Mouse (Mus musculus): ENCODE measurements around the gene Clgn. TPM values are rescaled to one million over a fixed set of nuclear protein-coding genes. Genes with fewer than 3 reads are reported as not detected.

The Clgn gene
- polyA plus RNA-seq, 1 experiment from 2014 or later, result 13.2 TPM

GRCm38 (mm10) chr8:83437077-83437476, 47.4 kb downstream of the Clgn start:
- 88% methylated on average over 1 of the region's 1 CpGs for WGBS
- no peak overlapping the region for H3K4me3 ChIP-seq (replicated peaks; ENCODE audit: low read length)
- H3K4me1 ChIP-seq (replicated peaks; ENCODE audit: control insufficient read depth, insufficient read depth, low read length), result peaks cover 21% of the 10 kb centered on the region
- DNase-seq (ENCODE audit: low spot score), result no peak
- no peaks in the 10 kb centered on the region for H3K27me3 ChIP-seq (ENCODE audit: control insufficient read depth, insufficient read depth, low read length)
- H3K9me3 ChIP-seq (ENCODE audit: control insufficient read depth, low read length), result no peaks in the 10 kb centered on the region
- H3K4me2 ChIP-seq (replicated peaks), result no peak overlapping the region
- ATAC-seq (ENCODE audit: low FRiP score), result no peak
- H3K9ac ChIP-seq, result no peak overlapping the region
- H3K36me3 ChIP-seq (replicated peaks; ENCODE audit: control insufficient read depth, insufficient read depth), result peaks cover 43% of the 10 kb centered on the region
- H3K27ac ChIP-seq, result no peak overlapping the region

GRCm38 (mm10) chr8:83441656-83442242, 52.1 kb downstream of the Clgn start:
- Histone ChIP-seq H3K4me1 (replicated peaks; ENCODE audit: control insufficient read depth, insufficient read depth, low read length) (peaks cover 21% of the 10 kb centered on the region), H3K36me3 (replicated peaks; ENCODE audit: control insufficient read depth, insufficient read depth) (peaks cover 17% of the 10 kb centered on the region), H3K4me2 (replicated peaks) (peak overlapping the region; percentile 80), H3K27me3 (ENCODE audit: control insufficient read depth, insufficient read depth, low read length) (no peaks in the 10 kb centered on the region), H3K9ac (peak overlapping the region; percentile 94), H3K27ac (peak overlapping the region; percentile 88), H3K9me3 (ENCODE audit: control insufficient read depth, low read length) (no peaks in the 10 kb centered on the region), H3K4me3 (replicated peaks; ENCODE audit: low read length) (peak overlapping the region; percentile 85)
- WGBS, result under 1% methylated on average over 29 of the region's 29 CpGs
- DNase-seq (ENCODE audit: low spot score) (peak; percentile 48), ATAC-seq (ENCODE audit: low FRiP score) (no peak)

GRCm38 (mm10) chr8:83442243-83443051, 52.8 kb downstream of the Clgn start:
- Histone ChIP-seq H3K4me3 (replicated peaks; ENCODE audit: low read length) (peak overlapping the region; percentile 85), H3K9me3 (ENCODE audit: control insufficient read depth, low read length) (no peaks in the 10 kb centered on the region), H3K9ac (peak overlapping the region; percentile 94), H3K36me3 (replicated peaks; ENCODE audit: control insufficient read depth, insufficient read depth) (peaks cover 10% of the 10 kb centered on the region), H3K4me1 (replicated peaks; ENCODE audit: control insufficient read depth, insufficient read depth, low read length) (peaks cover 21% of the 10 kb centered on the region), H3K27ac (peak overlapping the region; percentile 88), H3K4me2 (replicated peaks) (peak overlapping the region; percentile 80), H3K27me3 (ENCODE audit: control insufficient read depth, insufficient read depth, low read length) (no peaks in the 10 kb centered on the region)
- under 1% methylated on average over 59 of the region's 64 CpGs for WGBS
- ATAC-seq (ENCODE audit: low FRiP score), result peak; percentile 100
- DNase-seq (ENCODE audit: low spot score), result peak; percentile 98

GRCm38 (mm10) chr8:83443052-83443400, 53.4 kb downstream of the Clgn start:
- Histone ChIP-seq H3K9ac (peak overlapping the region; percentile 53), H3K4me3 (replicated peaks; ENCODE audit: low read length) (peak overlapping the region; percentile 85), H3K4me1 (replicated peaks; ENCODE audit: control insufficient read depth, insufficient read depth, low read length) (peaks cover 21% of the 10 kb centered on the region), H3K27me3 (ENCODE audit: control insufficient read depth, insufficient read depth, low read length) (no peaks in the 10 kb centered on the region), H3K4me2 (replicated peaks) (peak overlapping the region; percentile 80), H3K36me3 (replicated peaks; ENCODE audit: control insufficient read depth, insufficient read depth) (peaks cover 4% of the 10 kb centered on the region; the same call in 1 of the 2 replicates), H3K27ac (peak overlapping the region; percentile 88), H3K9me3 (ENCODE audit: control insufficient read depth, low read length) (no peaks in the 10 kb centered on the region)
- ATAC-seq (ENCODE audit: low FRiP score), result no peak; the same call in 1 of the 2 replicates
- DNase-seq (ENCODE audit: low spot score), result no peak
- WGBS, result 25% methylated on average over 5 of the region's 5 CpGs

GRCm38 (mm10) chr8:83449960-83450359, 60.3 kb downstream of the Clgn start:
- ATAC-seq (ENCODE audit: low FRiP score), result no peak

GRCm38 (mm10) chr8:83451056-83451455, 61.4 kb downstream of the Clgn start:
- 26% methylated on average over 3 of the region's 3 CpGs for WGBS

More at GRCm38 (mm10) chr8:83449960-83450359, 60.3 kb downstream of the Clgn start:
- Histone ChIP-seq H3K27ac (no peak overlapping the region), H3K36me3 (replicated peaks; ENCODE audit: control insufficient read depth, insufficient read depth) (no peaks in the 10 kb centered on the region), H3K4me2 (replicated peaks) (no peak overlapping the region), H3K9me3 (ENCODE audit: control insufficient read depth, low read length) (no peaks in the 10 kb centered on the region), H3K4me1 (replicated peaks; ENCODE audit: control insufficient read depth, insufficient read depth, low read length) (no peaks in the 10 kb centered on the region), H3K4me3 (replicated peaks; ENCODE audit: low read length) (no peak overlapping the region), H3K9ac (no peak overlapping the region), H3K27me3 (ENCODE audit: control insufficient read depth, insufficient read depth, low read length) (no peaks in the 10 kb centered on the region)
- no peak for DNase-seq (ENCODE audit: low spot score)
- WGBS, result 75% methylated on average over 1 of the region's 1 CpGs

GRCm38 (mm10) chr8:83457121-83457520, 67.5 kb downstream of the Clgn start:
- ATAC-seq (ENCODE audit: low FRiP score) (no peak), DNase-seq (ENCODE audit: low spot score) (no peak)
- H3K9me3 ChIP-seq (ENCODE audit: control insufficient read depth, low read length), result no peaks in the 10 kb centered on the region
- H3K9ac ChIP-seq, result no peak overlapping the region
- 59% methylated on average over 6 of the region's 6 CpGs for WGBS
- no peaks in the 10 kb centered on the region for H3K27me3 ChIP-seq (ENCODE audit: control insufficient read depth, insufficient read depth, low read length)
- no peaks in the 10 kb centered on the region for H3K36me3 ChIP-seq (replicated peaks; ENCODE audit: control insufficient read depth, insufficient read depth)
- no peak overlapping the region for H3K27ac ChIP-seq
- H3K4me2 ChIP-seq (replicated peaks), result no peak overlapping the region
- H3K4me3 ChIP-seq (replicated peaks; ENCODE audit: low read length), result no peak overlapping the region
- no peaks in the 10 kb centered on the region for H3K4me1 ChIP-seq (replicated peaks; ENCODE audit: control insufficient read depth, insufficient read depth, low read length)

More at GRCm38 (mm10) chr8:83451056-83451455, 61.4 kb downstream of the Clgn start:
- no peaks in the 10 kb centered on the region for H3K36me3 ChIP-seq (replicated peaks; ENCODE audit: control insufficient read depth, insufficient read depth)
- no peak overlapping the region for H3K9ac ChIP-seq
- DNase-seq (ENCODE audit: low spot score) (peak; percentile 68), ATAC-seq (ENCODE audit: low FRiP score) (no peak)
- H3K9me3 ChIP-seq (ENCODE audit: control insufficient read depth, low read length), result no peaks in the 10 kb centered on the region
- no peak overlapping the region for H3K4me3 ChIP-seq (replicated peaks; ENCODE audit: low read length)
- H3K27me3 ChIP-seq (ENCODE audit: control insufficient read depth, insufficient read depth, low read length), result no peaks in the 10 kb centered on the region
- no peak overlapping the region for H3K27ac ChIP-seq
- H3K4me2 ChIP-seq (replicated peaks), result no peak overlapping the region
- H3K4me1 ChIP-seq (replicated peaks; ENCODE audit: control insufficient read depth, insufficient read depth, low read length), result no peaks in the 10 kb centered on the region

GRCm38 (mm10) chr8:83458222-83458621, 68.6 kb downstream of the Clgn start, which contains the start of gene Scoc:
Scoc (minus strand) TSS chr8:83458391.
- 77% methylated on average over 14 of the region's 14 CpGs for WGBS

GRCm38 (mm10) chr8:83459606-83460005, 69.9 kb downstream of the Clgn start:
- Histone ChIP-seq H3K4me1 (replicated peaks; ENCODE audit: control insufficient read depth, insufficient read depth, low read length) (no peaks in the 10 kb centered on the region), H3K9ac (no peak overlapping the region), H3K9me3 (ENCODE audit: control insufficient read depth, low read length) (no peaks in the 10 kb centered on the region), H3K4me3 (replicated peaks; ENCODE audit: low read length) (no peak overlapping the region), H3K36me3 (replicated peaks; ENCODE audit: control insufficient read depth, insufficient read depth) (no peaks in the 10 kb centered on the region), H3K4me2 (replicated peaks) (no peak overlapping the region), H3K27me3 (ENCODE audit: control insufficient read depth, insufficient read depth, low read length) (no peaks in the 10 kb centered on the region), H3K27ac (no peak overlapping the region)
- WGBS, result 75% methylated on average over 3 of the region's 3 CpGs
- DNase-seq (ENCODE audit: low spot score), result no peak
- ATAC-seq (ENCODE audit: low FRiP score), result no peak

More at GRCm38 (mm10) chr8:83458222-83458621, 68.6 kb downstream of the Clgn start, which contains the start of gene Scoc:
- H3K4me3 ChIP-seq (replicated peaks; ENCODE audit: low read length), result no peak within 1 kb of the TSS
- H3K9me3 ChIP-seq (ENCODE audit: control insufficient read depth, low read length), result no peaks in the 10 kb centered on the region
- H3K27me3 ChIP-seq (ENCODE audit: control insufficient read depth, insufficient read depth, low read length), result no peaks in the 10 kb centered on the region
- no peaks in the 10 kb centered on the region for H3K36me3 ChIP-seq (replicated peaks; ENCODE audit: control insufficient read depth, insufficient read depth)
- H3K9ac ChIP-seq, result no peak within 1 kb of the TSS
- no peak within 1 kb of the TSS for H3K27ac ChIP-seq
- no peaks in the 10 kb centered on the region for H3K4me1 ChIP-seq (replicated peaks; ENCODE audit: control insufficient read depth, insufficient read depth, low read length)
- DNase-seq (ENCODE audit: low spot score), result no peak
- no peak for ATAC-seq (ENCODE audit: low FRiP score)
- H3K4me2 ChIP-seq (replicated peaks), result no peak within 1 kb of the TSS
